Mouse (Mus musculus) right cerebral cortex, adult 2 months (tissue): ENCODE measurements at regions not wholly inside any gene's neighbourhood (a gene's known extent, or its start where the extent isn't known, plus 50 kb on each side); places are given as distances from the start of the nearest gene placed in this dataset.

Experiments used
- DNase-seq, 2 experiments: peaks; one replicate each; pipeline ENCODE4 v3.0.0; 2021 to 2022; ENCODE audit warnings: low spot score in 2 of 2

GRCm38 (mm10) chr3:139780054-139780453, 574.6 kb downstream of the Stpg2 start:
- no peak for DNase-seq

- DNase-seq = no peak
These were observed 577.9 kb downstream of the Stpg2 start for GRCm38 (mm10) chr3:139783406-139783805.

DNA sequence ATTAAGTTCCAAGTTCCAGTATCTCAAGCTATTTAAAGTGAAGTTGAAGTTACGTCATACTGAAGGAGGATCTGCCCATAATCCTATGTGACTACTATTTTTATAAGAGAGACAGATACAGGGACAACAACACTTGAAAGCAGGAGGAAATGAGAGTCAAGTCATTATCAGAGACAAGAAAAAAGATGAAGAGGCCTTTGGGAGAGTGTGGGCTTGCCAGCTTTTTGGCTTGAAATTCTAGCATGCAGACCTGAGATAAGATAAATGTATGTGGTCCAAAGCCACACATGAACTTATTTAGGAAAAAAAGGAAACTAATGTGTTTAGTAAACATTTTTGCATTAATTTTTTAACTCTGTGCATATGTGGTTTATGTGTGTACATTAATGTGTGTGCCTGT, 581.0 kb downstream of the Stpg2 start:
- no peak for DNase-seq

DNA sequence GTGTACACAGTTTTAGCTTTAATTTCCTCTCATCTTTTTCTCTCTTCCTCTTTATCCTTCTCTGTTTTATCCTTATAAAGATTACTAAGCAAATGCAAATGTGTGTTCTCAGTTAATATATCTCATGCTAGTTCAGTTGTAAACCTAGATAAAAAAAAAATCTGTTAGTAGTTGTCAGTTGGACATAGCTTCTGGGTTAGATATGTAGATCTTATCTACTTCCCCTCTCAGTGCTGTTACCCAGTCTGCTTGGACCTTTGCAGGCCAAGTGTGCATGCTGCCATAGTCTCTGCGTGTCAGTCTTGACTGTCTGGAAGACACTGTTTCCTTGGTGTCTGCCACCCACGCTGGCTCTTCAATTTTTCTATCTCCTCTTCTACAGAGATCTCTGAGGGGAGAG, 583.4 kb downstream of the Stpg2 start:
- no peak for DNase-seq

DNA sequence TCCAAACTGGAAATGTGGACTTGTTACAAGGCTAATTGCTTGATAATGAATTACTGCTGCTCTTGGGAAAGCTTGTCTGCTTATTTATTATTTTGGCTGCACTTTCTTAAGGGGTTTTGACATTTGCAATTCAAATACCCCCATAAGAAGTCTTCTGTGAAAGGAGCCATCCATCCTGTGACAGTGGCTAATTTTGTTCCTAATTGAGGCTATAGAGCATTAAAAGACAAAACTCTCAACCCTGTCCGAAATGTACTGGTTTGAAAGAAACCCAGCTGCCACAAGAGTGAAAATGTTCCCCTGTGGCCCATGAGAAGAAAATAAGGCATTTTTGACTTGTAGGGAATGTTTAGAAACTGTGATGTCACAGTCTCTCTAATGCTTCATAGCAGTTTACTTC, 591.2 kb downstream of the Stpg2 start:
- DNase-seq = no peak

DNA sequence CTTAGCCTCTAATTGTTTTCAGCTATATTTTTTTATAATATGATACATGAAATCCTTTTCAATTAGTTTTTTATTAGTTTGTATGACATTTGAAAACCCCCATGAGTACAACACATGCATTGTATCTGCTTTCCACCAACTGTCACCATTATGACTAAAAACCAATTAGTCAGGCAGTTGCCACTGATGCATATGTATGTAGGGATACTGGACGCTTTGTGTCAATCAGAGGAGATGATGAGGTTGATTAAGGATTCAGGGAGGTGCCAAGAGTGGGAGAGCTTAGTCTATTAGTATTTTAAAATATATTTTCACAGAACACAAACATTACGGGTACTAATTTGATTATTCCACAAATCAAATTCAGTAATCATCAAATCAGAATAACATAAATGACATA, 593.6 kb downstream of the Stpg2 start:
- DNase-seq = no peak

DNA sequence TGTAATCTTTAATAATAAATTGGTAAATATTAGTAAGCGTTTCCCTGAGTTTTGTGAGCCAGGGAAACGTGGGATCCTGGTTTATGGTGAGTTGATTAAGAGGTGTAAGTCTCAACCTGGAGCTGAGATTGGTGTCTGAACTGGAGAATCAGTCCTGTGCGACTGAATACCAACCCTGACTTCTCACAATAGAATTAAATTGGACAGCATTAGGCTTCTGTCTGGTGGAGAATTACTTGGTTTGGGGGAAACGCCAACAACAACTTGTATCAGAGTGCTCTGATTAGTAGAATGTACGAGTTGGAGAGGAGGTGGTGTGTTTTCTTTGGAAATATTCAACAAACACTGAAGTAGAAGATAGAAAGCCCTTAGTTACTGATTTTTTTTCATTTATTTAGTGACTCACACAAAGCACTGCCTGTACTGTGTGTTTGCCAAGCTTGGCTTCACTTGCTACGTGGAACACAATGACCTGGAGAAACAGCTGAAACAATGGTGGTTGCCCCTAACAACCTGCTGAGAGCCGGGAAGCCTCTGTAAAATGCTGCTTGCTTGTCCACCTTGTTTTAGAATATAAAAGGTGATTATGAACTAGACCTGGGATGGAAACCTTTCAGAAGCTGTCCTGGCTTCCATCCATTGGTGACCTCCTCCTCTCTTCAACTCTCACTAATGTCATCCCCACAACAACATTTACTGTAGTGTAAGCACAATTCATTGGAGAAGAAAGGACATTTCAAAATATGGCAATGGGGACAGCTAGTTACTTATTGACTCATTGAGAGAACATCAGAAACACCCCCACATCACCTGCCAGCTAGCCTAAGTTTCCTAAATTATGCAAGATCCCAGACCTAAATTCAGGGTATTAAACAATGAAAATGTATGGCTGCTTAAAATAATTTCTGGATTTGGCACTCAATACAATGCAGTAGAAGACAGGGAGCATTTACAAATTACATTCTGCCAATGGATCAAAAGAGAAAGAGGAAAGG, 597.5 kb downstream of the Stpg2 start:
- peak; percentile 12 to 30 for DNase-seq

DNA sequence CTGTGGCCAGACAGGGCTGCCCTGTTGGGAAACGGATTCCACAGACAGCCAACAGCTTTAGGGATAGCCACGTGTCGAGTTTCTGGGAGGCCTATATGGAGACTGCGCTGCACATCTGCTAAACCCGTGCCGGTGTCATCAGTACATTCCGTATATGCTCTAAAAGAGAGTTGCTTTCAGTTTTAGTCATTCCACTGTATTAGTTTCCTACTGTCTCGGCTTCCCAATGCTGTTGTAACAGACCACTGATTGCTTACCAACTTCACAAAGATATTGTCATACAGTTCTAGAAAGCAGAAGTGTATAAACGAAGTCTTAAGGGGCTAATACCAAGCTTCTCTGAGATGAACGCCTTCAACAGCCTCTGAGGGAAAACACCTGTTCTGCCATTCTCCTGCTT, 622.5 kb downstream of the Stpg2 start:
- no peak for DNase-seq

GRCm38 (mm10) chr3:139828581-139828980, 623.1 kb downstream of the Stpg2 start:
- DNase-seq = no peak

GRCm38 (mm10) chr3:139832599-139832998, 627.1 kb downstream of the Stpg2 start:
- no peak for DNase-seq

GRCm38 (mm10) chr3:139842015-139842414, 636.5 kb downstream of the Stpg2 start:
- no peak for DNase-seq

- DNase-seq = no peak
These were observed 637.6 kb downstream of the Stpg2 start for GRCm38 (mm10) chr3:139842988-139843605.

DNA sequence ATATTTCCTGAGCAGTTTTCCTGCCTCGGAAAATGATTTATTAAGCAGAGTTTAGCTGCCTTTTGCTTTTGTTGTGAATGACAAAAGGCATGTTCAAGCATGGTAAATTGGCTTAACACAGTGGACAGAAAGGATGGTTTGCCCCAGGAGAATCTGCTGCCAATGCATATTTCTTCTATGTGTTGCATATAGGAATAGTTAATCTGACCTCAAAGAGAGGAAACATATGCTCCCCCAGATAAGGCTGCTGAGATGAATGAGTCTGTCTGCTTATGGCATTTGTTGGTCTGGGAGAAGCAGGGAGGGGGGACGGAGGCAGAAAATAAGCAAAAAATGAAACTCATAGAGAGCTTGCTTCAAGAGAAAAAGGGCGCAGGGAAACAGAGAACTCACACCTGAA, 638.9 kb downstream of the Stpg2 start:
- DNase-seq = no peak

GRCm38 (mm10) chr3:139847826-139848225, 642.3 kb downstream of the Stpg2 start:
- DNase-seq = no peak

- DNase-seq = no peak
These were observed 654.6 kb downstream of the Stpg2 start for GRCm38 (mm10) chr3:139859966-139860635.

- DNase-seq = no peak
These were observed 655.4 kb downstream of the Stpg2 start for GRCm38 (mm10) chr3:139860831-139861371.

- DNase-seq = no peak
These were observed 660.8 kb downstream of the Stpg2 start for GRCm38 (mm10) chr3:139866329-139866728.

DNA sequence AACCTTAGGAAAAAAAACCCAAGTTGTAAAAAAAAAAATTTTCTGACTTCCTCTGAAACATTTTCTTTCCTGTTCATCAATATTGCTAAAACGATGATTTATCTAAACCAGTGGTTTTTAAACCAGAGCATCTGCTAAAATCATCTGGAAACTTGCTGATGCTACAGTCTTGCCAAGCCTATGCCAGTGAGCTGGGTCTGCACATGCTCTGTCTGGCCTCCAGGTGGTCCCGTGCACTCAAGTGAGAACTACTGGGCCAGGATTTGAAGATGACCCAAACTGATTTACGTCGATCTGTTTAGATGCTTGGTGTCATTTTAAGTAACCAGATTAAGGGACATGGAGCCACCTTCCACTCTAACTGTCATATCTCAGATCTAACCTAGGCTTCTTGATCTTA, 661.5 kb downstream of the Stpg2 start:
- no peak for DNase-seq

- no peak for DNase-seq
These were observed 662.0 kb downstream of the Stpg2 start for GRCm38 (mm10) chr3:139867499-139867898.

DNA sequence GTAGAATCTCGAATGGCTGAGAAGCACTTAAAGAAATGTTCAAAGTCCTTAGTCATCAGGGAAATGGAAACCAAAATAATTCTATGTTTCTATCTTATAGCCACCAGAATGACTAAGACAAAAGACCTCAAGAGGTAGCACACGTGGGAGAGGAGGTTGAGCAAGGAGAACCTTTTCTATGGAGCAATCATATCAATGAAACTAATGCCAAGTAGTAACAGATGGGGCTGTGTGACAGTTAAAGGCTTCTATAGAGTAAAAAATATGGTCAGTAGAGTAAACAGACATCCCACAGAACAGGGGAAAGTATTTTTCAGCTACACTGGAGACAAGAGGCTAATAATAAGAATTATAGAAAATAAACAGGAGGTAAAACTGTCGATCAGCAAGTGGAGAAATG, 664.3 kb downstream of the Stpg2 start:
- DNase-seq = no peak

DNA sequence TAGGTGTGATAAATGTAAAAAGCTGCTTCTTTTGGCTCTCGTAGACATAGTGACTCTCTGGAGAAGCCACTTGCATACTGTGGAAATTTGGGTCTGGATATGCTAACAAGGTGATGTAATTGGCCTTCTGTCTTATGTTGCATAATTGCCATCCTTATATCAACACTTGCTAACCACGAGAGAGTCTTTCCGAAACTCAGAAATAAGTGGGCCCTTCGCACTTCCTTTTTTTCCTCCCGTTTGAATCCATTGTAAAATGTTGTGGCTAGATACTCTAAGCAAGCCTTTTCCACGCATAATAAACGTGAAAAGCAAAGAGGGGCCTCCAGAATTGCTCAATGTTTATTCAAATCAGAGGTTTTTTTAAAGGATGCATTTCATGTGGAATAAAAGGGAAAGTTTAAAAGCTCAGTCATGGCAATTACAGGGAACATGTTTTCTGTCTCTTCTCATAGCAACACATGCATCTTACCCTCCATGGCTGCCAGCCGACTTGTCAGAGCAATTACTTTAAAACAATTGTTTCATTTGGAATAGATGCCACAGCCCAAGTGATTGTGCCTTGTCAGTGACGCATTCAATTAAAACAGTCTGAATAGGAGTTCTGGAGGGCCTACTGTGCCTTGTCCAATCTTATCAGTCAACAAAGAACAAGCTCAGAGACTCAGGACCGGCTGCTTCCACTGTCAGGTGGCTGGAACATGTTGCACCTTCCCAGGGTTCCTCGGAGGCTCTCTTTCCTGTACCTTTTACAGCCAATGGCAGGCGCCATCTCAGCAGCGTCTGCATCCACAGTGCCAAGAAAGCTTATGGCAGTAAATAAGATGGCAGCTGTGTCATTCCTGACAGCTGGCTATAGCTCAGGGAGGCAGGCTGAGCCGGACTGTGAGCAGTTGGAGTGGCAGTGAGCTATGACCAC, 680.7 kb downstream of the Stpg2 start:
- DNase-seq = no peak
